Mouse (Mus musculus) kidney, postnatal 10 days (tissue): ENCODE measurements around the gene Hnrnpa0.
"Not testable (repeated sequence)": the region's sequence is repeated elsewhere in the genome, so short reads cannot be mapped to it uniquely, and the experiment has no call there.

Experiments used
- DNase-seq: peaks from one replicate; pipeline ENCODE4 v3.0.0; 2021; ENCODE audit warnings: mixed read lengths

Hnrnpa0 gene

DNA sequence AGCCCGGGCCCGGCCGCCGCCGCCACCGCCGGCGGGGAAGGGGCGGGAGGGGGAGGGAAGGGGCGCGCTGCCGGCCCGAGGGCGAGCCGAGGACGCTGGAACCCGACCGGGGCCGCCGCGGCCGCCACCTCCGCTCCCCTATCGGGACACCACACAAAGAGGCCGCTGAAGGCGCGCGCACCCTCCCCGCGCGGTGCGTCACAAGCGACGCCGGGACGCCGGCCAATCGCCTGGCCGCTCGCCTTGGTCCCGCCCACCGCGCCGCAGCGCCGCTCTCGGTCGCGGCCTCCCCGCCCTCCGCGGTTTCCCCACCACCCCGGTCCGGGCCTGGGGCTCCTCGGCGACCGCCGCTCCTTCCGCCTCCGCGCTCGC lies at the start of gene Hnrnpa0:
Hnrnpa0 (minus strand) TSS at position 161 of the 372 bp plus-strand sequence.
- DNase-seq: peak; percentile 98

DNA sequence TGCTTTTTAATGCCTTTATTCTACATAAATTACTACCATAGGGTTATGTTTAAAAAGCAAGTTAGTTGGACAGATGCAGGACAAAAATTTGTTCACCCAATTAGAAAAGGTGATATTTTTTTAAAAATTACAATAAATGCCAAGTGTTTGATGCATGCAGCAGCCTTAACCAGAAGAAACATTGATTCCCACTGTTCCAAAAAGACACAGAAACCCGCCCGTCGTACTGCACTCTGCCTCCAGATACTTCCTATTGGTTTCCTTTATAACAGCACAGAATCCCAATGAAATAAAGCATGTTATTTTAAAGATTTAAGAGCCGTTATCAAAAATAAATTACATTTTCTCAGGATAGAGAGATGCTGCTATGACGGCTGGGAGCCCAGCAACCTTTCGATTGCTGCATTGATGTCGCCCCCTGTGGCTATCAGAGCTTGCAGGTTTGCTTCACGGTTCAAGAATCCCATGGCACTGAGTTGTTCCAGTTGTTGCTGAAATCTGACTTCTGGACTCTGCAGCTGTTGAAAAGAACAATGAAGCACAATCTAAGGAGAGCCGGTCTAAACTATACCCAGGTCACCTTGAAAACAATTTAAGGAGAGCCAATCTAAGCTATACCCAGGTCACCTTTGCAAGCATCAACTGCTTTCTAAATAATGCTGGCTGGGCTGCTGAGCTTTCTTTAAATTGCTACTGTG lies 49.3 kb upstream of the Hnrnpa0 start:
- DNase-seq: peak; percentile 97

DNA sequence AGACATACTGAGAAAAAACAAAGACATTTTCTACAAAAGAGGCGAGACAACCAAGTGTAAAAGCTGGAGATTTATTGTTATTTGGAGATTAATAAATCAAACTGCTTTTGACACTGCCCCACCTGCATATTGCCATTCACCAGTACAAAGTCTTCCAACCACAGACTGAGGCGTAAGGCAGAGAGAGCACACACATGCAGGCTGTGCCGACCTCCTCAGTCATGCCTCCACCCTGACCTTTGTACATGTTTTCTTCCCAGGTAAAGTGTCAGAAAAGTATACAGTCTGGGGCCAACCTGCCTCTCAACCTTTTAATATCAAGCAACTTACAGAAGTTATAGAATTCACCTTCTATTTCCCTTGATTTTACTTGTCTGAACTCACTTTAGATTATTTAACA lies 47.7 kb upstream of the Hnrnpa0 start:
- no peak for DNase-seq

DNA sequence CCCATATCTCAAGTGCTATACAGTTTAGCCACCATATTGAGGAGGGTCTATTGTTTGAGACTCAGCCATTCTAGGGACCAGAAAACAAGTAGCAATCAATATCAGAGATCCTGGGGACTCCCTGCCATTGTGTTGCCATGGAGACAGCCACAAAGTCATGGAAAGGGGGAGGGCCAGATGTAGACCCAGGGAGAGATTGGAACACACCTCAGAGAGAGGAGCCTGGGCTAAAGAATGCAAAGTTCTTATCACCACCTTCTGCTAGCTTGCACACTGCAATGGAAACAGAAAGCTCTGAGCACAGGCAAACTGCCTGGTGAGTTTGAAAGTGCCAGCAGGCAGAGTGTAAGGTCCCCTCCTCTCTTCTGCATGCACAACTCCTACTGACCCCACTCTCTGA lies 39.8 kb upstream of the Hnrnpa0 start:
- DNase-seq: no peak

DNA sequence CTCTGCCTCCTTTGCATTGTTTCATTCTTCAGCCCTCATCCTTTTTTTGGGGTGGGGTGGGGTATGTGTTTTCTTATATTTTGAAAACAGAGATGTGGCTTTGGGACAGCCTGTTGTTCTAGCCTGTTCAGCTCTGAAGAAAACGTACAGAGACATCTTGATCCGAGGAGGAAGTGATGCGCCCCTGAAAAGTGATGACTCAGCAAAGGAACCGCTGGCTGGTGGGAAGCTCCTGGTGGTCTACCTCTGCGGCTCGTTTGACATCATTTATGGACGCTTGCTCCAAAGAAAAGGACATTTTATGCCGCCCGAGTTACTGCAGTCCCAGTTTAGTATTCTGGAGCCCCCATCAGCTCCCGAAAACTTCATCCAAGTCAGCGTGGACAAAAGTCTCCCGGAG lies 35.0 kb upstream of the Hnrnpa0 start:
- no peak for DNase-seq

DNA sequence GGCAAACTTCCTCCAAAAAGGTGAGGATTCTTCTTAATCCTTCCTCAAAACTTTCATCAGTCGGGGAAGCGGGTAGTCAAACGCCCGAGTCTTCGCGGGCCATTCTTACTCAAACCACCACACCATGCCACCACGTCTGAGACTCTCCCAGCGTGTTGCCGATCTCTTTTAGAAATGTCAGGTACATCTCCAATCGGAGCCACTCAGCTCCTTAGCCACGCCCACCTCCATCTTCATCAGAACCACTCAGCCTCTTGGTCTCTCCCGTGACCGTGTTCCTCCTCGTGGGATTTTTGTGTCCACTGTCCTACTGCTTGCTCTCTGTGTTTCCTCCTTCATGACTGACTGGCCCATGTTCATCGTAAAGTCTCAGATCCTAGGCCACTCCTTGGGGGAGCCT lies 32.4 kb upstream of the Hnrnpa0 start:
- no peak for DNase-seq

DNA sequence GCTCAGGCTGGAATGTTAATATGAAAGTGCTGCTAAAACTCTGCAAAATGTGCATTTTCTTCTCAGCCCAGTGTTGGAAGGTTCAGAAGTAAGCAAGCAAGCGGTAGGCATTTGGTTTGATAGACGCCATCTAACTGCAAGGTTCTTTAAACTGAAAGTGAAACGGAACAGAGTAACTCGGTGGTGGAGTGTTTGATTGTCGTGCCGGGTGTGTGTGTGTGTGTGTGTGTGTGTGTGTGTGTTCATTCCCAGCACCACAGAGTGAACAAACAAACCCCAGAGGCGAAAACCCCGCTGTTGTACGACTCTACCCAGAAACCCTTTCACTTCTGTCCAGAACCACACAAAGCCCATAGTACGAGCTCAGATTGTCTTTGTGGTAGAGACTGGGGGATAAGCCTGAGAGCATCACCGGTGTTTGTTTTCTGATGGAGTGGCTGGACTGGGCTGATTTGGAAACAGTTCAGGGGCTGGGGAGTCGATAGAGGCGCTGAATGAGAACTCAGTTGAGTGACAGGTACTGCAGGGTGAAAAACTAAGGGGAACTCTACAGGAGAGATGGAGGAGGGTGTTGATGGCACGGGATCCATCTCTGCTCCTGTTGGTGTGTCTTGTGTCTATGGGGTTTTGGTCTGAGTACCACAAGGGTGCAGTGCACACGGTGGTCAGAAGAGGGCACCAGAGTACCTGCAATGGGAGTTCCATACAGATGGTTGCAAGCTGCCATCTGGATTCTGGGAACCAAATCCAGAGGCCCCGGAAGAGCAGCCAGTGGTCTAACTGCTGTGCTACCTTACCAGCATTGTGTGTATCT lies 29.9 kb upstream of the Hnrnpa0 start:
- DNase-seq: peak; percentile 94

DNA sequence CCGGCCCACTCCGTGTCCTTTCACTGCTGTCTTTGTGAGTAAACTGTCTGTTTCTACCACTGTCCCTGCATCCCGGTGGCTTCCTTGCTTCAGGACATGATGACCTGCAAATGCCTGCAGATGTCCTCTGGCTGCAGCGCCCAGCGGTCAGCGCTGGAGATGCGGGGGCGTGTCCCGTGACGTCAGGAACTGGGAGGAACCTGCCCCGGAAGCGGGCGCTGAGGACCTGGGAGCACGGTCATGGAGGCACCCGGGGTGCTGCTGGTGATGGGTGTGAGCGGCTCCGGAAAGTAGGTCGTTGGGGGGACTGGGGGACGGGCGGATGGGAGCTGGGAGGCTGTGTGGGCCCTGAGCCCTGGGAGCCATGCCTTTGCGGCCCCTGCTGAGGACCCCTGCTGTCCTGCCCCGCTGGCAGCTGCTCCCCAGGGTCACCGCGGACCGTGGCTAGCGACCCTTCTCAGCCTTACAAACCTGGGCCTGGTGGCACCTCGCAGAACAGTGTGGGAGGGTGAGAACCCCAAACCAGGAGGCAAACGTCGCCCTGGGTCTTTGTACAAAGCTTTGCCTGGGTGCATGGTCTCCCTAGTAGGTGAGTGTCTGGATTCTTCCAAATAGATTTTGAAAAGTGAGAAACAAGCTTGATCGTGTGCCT lies 29.2 kb upstream of the Hnrnpa0 start, which contains the start of gene Idnk:
Idnk (plus strand) TSS at position 203 of the 652 bp plus-strand sequence.
- DNase-seq: peak; percentile 95

DNA sequence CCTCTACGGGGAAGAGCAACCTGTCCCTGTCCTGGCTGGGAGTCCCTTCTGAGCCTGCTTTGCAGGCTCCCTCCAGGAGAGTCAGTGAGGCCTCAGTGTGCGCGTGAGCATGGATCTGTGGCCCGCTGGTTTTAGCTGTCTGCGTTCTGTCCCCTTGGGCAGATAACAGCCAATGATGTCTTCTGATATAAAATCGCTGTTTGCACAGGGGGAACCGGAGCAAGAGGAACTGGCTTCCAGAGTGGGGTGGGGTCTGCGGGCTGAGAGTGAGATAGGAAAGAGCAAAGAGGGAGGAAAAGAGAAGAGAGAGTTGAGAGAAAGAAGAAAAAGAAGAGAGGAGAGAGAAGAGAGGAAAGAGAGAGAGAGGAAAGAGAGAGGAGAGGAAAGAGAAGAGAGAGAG lies 28.7 kb upstream of the Hnrnpa0 start:
- no peak for DNase-seq

DNA sequence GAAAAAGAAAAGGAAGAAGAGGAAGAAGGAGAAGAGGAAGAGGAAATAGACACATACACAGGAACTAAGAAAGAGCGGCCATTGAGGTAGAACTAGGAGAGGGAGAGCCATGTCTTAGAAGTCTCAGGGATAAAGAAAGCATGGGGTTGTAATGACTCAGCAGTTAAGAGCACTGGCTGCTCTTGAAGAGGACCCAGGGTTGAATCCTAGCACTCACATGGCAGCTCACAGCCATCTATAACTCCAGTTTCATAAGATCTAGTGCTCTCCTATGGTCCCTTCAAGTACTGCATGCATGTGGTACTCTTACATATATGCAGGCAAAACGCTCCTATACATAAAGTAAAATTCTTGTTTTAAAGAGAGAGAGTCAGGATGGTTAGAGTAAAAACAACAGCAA lies 27.7 kb upstream of the Hnrnpa0 start:
- no peak for DNase-seq

DNA sequence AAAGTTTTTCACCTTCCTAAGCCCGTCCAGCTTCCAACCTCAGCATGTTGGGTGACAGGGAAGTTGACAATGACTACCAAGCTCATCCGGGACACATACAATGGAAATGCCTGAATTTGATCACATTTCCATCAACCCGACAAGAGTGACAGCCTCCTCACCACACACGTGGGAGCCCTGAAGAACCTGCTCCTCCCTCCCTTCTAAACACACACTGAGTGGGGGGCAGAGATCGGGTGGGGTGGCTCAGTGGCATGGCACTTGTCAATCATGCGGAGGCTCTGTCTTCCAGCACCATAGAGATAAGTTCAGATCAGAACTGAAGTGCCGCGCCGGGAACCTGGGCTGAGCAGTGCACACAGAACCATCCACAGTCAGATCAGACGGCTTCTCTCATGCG lies 22.1 kb upstream of the Hnrnpa0 start:
- DNase-seq: no peak

DNA sequence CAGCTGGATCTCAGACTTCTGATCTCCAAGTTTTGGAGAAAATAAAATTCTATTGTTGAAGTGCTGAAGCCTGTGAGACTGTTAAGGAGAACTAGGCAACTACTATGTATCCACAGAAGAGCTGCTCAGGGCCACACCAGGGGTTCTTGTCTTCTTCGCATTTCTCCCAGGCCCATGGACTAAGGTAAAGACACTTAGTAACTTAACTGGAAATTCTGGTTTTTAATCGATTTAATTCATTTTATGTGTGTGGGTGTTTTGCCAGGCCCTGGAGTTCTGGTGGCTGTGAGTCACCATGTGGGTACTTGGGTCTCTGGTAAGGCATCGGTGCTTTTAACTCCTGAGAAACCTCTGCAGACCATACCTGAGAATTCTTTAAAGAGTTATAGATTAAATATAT lies 21.3 kb upstream of the Hnrnpa0 start:
- DNase-seq: no peak

DNA sequence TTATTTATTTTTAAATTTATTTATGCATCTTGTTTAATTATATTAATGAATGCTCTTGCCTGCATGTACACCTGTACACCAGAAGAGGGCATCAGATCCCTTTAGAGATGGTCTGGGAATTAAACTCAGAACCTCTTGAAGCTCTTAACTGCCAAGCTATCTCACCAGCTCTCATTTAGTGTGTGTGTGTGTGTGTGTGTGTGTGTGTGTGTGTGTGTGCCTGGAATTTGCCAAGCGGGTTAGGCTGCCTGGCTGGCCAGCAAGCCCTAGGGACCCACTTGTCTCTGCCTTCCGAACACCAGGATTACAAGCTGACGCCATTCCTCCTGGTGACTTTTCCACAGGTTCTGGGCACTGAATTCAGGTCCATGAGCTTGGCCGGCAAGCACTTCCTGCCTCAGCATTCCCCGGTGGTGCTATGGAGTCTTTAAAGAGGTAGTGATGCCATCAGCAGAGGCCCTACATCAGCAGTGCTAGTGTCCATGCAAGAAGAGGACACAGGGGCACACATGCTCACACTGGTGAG lies 20.7 kb upstream of the Hnrnpa0 start:
- no peak for DNase-seq

DNA sequence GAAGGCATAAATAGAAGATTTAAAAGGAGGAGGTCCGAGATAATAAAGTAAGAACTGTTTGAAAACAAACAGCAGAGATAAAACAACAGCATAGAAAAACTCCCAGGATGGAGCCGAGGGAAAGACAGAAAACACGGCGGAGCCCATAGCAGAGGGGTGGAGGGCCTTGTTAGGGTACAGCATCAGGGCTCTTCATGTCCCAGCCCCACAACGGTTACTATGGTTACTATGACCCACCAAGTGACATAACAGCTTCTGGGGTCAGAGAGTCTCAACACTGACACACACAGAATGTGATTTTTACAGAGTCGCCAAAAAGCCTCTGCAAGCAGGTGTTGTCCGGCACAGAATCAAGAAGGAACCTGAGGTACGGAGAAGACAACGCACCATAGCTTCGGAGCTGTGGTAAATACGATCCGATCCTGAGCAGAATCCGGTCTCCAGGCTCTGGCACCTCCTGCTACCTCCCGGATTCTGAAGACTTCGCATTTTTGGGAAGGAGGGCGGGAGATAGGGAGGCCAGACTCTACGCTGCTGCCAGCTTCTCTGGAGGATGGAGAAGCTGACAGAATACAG lies 20.0 kb upstream of the Hnrnpa0 start:
- DNase-seq: peak; percentile 72

DNA sequence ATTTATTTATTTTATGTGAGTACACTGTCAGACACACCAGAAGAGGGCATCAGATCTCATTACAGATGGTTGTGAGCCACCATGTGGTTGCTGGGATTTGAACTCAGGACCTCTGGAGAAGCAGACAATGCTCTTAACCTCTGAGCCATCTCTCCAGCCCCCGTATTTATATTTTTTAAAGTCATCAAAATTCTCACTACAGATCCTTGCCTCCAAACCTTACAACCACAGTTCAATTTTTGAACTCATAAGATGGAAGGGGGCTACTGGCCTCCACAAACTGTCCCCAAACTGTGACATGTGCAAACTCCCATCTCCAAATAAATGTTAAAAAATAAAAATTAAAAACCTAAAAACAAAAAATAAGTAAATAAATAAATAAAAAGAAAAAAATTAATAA lies 19.4 kb upstream of the Hnrnpa0 start:
- no peak for DNase-seq

DNA sequence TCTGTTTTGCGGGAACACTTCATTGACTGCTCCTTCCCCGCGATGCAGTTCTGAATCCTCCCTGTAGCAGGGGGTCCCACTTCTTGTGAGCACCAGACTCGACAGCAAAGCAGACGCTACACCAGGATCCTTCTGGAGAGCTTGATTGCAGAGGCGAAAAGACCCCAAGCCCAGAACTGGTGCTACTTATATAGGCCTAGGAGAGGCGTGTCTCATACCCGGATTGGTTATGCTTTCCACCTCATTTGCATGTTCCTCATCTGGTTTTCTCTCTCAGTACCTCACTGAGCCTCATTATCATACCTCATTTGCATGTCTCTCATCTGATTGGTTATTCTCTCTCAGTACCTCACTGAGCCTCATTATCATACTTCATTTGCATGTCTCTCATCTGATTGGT lies 18.2 kb upstream of the Hnrnpa0 start:
- DNase-seq: not testable (repeated sequence)

DNA sequence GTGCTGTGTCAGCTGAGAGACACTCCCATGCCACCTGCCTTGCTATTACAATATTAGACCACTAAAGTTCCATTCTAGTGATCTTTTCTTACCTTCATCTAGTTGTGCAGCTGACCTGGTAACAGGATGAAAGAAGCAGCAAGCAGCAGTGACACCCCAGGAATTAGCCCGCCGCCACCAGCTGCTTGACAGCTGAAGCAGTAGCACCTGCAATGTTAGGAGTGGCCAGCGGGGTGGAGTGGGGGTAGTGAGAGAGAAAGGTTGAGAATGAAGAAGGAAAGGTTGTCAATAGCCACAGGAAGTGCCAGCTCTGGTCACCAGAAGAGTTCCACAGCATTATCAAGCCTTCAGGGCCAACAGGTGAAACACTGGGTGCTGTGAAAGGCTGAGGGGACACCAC lies 3.3 kb upstream of the Hnrnpa0 start:
- no peak for DNase-seq

DNA sequence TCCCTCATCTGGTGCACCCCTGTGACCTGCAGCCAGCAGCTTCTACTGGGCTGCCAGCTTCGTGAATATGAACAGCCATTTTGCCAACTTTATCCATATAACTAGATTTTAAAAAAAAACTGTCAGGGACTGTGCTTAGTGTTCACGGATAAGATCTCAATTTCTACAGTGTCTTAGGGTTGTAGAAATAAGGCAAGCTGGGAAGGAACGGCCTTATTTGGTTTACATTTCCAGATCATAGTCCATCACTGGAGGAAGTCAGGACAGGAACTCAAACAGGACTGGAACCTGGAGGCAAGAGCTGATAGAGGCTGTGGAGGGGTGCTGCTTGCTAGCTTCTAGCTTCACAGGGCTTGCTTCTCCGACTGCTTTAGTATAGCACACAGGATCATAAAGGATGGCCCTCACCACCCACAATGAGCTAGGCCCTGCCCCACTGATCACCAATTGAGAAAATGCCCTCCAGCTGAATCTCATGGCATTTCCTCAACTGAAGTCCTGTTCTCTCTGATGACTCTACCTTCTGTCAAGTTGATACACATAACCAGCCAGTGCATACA lies 1.4 kb upstream of the Hnrnpa0 start:
- DNase-seq: no peak

DNA sequence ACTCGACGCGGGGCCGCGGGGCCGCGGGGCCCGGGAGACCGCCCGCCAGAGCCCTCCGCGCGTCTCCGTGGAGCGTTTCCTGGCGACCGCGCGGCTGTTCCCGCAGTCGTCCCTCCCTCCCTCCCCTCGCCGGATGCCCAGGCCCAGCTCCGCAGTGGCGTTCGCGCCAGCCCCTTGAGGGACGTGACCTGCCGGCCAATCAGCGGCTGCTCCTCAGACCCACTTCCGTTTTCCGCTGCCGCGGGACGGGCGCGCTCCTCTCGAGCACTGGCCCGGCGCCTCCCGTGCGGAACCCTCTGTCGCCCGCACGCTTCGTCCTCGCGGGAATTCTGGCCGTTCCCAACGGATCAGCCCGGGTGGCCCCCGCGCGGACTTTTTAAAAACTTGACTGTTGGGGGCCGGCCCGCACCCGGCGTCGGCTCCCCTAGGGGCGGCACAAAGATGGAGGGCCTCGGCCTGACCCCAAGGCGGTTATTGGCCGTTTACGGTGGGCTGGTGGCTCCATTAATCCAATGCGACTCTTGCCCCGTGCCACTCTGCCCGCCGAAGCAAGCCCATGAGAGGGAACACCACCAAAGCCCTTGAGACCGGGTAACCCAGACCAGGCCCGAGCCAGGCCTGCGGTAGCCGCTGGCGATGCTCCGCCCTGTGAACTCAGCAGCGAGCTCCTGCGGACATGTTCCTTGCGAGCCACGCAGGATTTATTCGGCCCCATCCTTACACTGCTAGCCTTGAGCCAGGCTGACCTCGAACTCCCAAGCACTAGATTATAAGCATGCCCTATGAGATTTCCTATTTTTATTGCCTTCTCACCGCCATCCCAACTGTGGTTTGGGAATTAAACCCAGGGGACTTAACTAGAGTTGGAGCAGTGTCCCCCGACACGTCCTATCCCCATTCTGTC lies 664 bp upstream of the Hnrnpa0 start:
- peak; percentile 98 for DNase-seq

DNA sequence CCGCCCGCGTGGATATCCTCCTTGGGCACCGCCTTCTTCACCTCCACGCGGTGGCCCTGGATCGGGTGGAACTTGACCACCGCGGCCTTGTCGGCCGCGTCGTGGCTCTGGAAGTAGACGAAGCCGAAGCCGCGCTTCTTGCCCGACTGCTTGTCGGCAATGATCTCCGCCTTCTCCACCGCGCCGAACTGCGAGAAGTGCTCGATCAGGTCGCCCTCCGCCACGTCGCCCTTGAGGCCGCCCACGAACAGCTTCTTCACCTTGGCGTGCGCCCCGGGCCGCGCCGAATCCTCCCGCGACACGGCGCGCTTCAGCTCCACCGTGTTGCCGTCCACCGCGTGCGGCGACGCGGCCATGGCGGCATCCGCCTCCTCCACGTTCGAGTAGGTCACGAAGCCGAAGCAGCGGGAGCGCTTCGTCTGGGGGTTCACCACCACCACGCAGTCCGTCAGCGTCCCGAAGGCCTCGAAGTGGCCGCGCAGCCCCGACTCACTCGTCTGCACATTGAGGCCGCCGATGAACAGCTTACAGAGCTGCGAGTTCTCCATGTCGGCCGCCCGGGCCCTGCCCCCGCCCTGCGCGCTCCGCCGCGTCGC lies 492 bp downstream of the Hnrnpa0 start:
- DNase-seq: no peak
